Mouse (Mus musculus): Measurements from ENCODE around the gene Fam53b.

DNA sequence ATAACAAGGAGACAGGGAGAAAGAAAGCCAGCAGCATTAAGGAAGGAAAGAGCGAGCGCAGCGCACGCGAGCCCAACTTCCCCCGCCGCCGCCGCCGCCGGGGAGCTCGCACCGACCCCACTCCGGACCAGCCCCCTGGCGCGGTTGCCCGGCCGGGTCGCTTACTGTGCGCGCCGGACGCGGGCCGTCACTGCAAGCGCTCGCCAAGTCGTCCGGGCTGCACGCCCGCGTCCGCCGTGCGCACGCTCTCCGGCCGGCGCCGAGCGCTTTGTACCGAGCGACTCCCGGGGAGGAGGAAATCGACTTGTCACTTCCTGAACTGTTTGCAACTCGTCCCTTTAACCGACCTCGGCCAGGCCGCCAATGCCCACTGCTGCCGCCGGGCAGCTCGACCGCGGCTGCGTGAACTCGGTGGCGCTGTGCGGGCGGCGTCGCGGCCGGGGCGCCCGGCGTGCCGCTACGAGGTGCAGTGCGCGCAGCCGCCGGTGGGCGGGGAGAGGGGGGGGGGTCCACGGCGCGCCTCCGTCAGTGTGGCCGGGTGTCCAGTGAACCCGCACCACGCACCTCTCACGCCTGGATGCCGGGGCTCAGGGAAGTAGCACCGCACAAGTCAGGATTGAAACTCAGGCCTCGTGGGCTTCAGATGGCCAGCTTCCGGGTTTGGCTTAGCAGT, at the start of gene Fam53b:
- TF ChIP-seq CTCF (IDR thresholded peaks at IDR 0.05; ENCODE audit: control insufficient read depth, insufficient read depth, low read length) = no peak
- TF ChIP-seq POLR2A (IDR thresholded peaks at IDR 0.05; ENCODE audit: borderline replicate concordance, control insufficient read depth, low read depth, low read length) = peak; percentile 72; the same call in 1 of the 2 replicates
